Mouse (Mus musculus) limb, embryonic 11.5 days (tissue): ENCODE data around the gene BC067074. TPM values are rescaled to one million over a fixed set of nuclear protein-coding genes. Genes with fewer than 3 reads are reported as not detected.

ENCODE experiments used
- ATAC-seq: fragments of 200-750 bp; cut with Nextera tagmentation; 2 replicates; pipeline ENCODE4 v1.8.0; 2017; ENCODE audit warnings: low read depth; ENCODE audit not compliant: insufficient number of reproducible peaks, low FRiP score, low TSS enrichment
- DNase-seq: peaks from one replicate; pipeline ENCODE4 v3.0.0-alpha.2; 2015; ENCODE audit warnings: low spot score
- H3K27ac ChIP-seq: fragments of 300-500 bp; sonication (generic); replicated peaks from 2 replicates; pipeline ENCODE4 v1.5.1; 2014; ENCODE audit warnings: low read depth, mild to moderate bottlenecking, low read length
- H3K27me3 ChIP-seq: fragments of 300-500 bp; sonication (generic); 2 replicates; pipeline ENCODE4 v1.6.1; 2014; ENCODE audit warnings: mild to moderate bottlenecking, low read length, mixed read lengths; ENCODE audit not compliant: control insufficient read depth, insufficient read depth
- H3K36me3 ChIP-seq: fragments of 300-500 bp; sonication (generic); 2 replicates; pipeline ENCODE4 v1.6.1; 2014; ENCODE audit warnings: mild to moderate bottlenecking, low read length, moderate library complexity, mixed read lengths; ENCODE audit not compliant: control insufficient read depth, insufficient read depth
- H3K4me1 ChIP-seq: fragments of 300-500 bp; sonication (generic); 2 replicates; pipeline ENCODE4 v1.6.1; 2014; ENCODE audit warnings: low read length, mixed read lengths; ENCODE audit not compliant: control insufficient read depth, insufficient read depth
- H3K4me2 ChIP-seq: fragments of 300-500 bp; sonication (generic); 2 replicates; pipeline ENCODE4 v1.6.1; 2014; ENCODE audit warnings: low read depth, mild to moderate bottlenecking, moderate library complexity; ENCODE audit not compliant: severe bottlenecking
- H3K4me3 ChIP-seq: fragments of 300-500 bp; sonication (generic); 2 replicates; pipeline ENCODE4 v1.5.1; 2014; ENCODE audit warnings: low read depth, low read length
- H3K9ac ChIP-seq: fragments of 300-500 bp; sonication (generic); 2 replicates; pipeline ENCODE4 v1.6.1; 2014; ENCODE audit warnings: mild to moderate bottlenecking, low read length
- H3K9me3 ChIP-seq: fragments of 300-500 bp; sonication (generic); 2 replicates; pipeline ENCODE4 v1.6.1; 2016; ENCODE audit warnings: low read length; ENCODE audit not compliant: control insufficient read depth
- WGBS: fragments of 180-500 bp; shearing (Covaris S2); extraction: QIAGEN DNeasy Blood & Tissue Kit; methylation state at CpG from one replicate; pipeline ENCODE4 v1.1.7; 2014; 5-methylcytosine and 5-hydroxymethylcytosine counted together
- polyA plus RNA-seq: library from polyadenylated mRNA; unstranded; fragments of >200 nt; fragmentation: Nextera tagmentation; extraction: Ambion mirVana; gene quantifications from 2 replicates; pipeline ENCODE4 v1.2.1, GENCODE M21; 2014

The BC067074 gene
- polyA plus RNA-seq, 1 experiment from 2014 or later, result 7.1 TPM

GRCm38 (mm10) chr13:113293707-113294432 is 911 bp downstream of the BC067074 start:
- Histone ChIP-seq H3K36me3 (no peaks in the 10 kb centered on the region), H3K9ac (peak overlapping the region; percentile 87), H3K27me3 (no peaks in the 10 kb centered on the region), H3K27ac (peak overlapping the region; percentile 72), H3K4me3 (peak overlapping the region; percentile 65), H3K9me3 (no peaks in the 10 kb centered on the region), H3K4me2 (peak overlapping the region; percentile 79), H3K4me1 (peaks cover 4% of the 10 kb centered on the region; the same call in 1 of the 2 replicates)
- WGBS, result 47% methylated on average over 11 of the region's 11 CpGs
- ATAC-seq, result peak; percentile 19; the same call in 1 of the 2 replicates
- peak; percentile 33 for DNase-seq

- no peak overlapping the region for H3K4me2 ChIP-seq
- 90% methylated on average over 10 of the region's 10 CpGs for WGBS
- DNase-seq, result no peak
Observed at GRCm38 (mm10) chr13:113295817-113296485, 3.0 kb downstream of the BC067074 start.

DNA sequence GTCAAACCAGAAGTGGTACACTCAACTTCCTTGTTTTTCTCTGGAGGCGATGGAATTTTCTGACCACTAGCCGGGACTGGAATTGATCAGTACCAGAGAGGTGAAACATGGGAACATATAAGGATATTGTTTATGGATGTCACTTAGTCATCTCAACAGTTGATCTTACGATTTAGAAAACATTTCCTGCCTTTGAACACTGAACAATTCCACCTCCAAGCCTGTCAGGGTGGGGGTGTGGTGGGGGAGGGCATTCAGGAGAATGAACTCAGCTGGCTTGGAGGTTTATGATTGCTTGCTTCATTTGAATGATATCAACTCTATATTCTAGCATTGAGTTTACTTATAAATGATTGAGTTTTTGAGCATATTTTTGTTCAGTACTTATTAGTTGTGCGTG is 13.6 kb downstream of the BC067074 start:
- Histone ChIP-seq H3K4me3 (no peak overlapping the region), H3K9me3 (no peaks in the 10 kb centered on the region), H3K4me1 (no peaks in the 10 kb centered on the region), H3K27me3 (no peaks in the 10 kb centered on the region), H3K27ac (no peak overlapping the region), H3K9ac (no peak overlapping the region), H3K4me2 (no peak overlapping the region), H3K36me3 (no peaks in the 10 kb centered on the region)
- no peak for DNase-seq
- no peak for ATAC-seq
- 86% methylated on average over 4 of the region's 4 CpGs for WGBS

More at GRCm38 (mm10) chr13:113295817-113296485, 3.0 kb downstream of the BC067074 start:
- no peaks in the 10 kb centered on the region for H3K9me3 ChIP-seq
- no peak overlapping the region for H3K27ac ChIP-seq
- peaks cover 4% of the 10 kb centered on the region; the same call in 1 of the 2 replicates for H3K4me1 ChIP-seq
- no peak overlapping the region for H3K4me3 ChIP-seq
- H3K9ac ChIP-seq, result no peak overlapping the region
- H3K36me3 ChIP-seq, result no peaks in the 10 kb centered on the region
- no peaks in the 10 kb centered on the region for H3K27me3 ChIP-seq
- ATAC-seq, result no peak

DNA sequence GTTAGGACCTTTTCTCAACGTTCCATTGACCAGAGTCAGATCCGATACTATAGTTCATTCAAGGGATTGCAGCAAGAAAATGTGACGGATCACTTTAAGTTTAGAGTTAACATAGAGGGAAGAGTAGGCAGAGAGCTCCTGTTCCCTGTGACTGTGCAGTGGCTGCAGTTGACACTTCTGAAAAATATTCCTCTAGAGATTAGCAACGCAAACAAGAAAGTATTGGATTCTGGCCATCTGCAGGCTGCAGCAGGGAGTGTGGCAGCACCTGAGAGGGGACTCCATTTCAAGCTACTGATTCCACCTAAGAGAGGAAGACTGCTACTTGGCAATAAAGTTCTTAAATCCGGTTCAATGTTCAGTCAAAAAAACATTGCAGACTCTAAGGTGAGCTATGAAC is 26.6 kb downstream of the BC067074 start:
- H3K4me3 ChIP-seq, result no peak overlapping the region
- H3K9ac ChIP-seq, result no peak overlapping the region
- ATAC-seq, result no peak
- no peaks in the 10 kb centered on the region for H3K27me3 ChIP-seq
- WGBS, result 87% methylated on average over 5 of the region's 5 CpGs
- no peaks in the 10 kb centered on the region for H3K4me1 ChIP-seq
- no peaks in the 10 kb centered on the region for H3K36me3 ChIP-seq
- H3K9me3 ChIP-seq, result no peaks in the 10 kb centered on the region
- DNase-seq, result no peak
- H3K4me2 ChIP-seq, result no peak overlapping the region
- H3K27ac ChIP-seq, result no peak overlapping the region

- WGBS, result 19% methylated on average over 6 of the region's 6 CpGs
- Histone ChIP-seq H3K36me3 (no peaks in the 10 kb centered on the region), H3K27me3 (no peaks in the 10 kb centered on the region), H3K4me1 (no peaks in the 10 kb centered on the region), H3K9me3 (no peaks in the 10 kb centered on the region), H3K4me3 (no peak overlapping the region), H3K27ac (no peak overlapping the region), H3K9ac (no peak overlapping the region), H3K4me2 (no peak overlapping the region)
- no peak for ATAC-seq
- peak; percentile 75 for DNase-seq
Observed at GRCm38 (mm10) chr13:113321972-113322371, 29.0 kb downstream of the BC067074 start.

DNA sequence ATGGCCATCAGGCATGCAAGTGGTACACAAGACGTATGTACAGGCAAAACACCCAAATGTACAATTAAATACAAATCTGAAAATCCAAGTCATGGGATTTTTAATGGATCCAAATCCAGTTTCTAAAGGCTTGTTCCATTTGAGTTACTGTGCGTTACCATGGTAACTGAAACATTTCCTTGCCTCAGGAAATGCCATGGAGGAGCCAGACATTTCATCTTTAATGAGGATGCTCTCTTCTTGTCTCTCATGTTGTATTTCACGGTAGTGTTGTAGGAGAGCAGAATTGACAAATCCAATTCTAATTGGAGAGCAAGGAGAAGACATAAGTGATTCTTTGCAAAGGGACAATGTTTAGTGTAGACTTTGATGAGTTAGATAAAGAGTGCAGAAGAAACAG is 31.3 kb downstream of the BC067074 start:
- Histone ChIP-seq H3K27me3 (no peaks in the 10 kb centered on the region), H3K4me3 (no peak overlapping the region), H3K9ac (no peak overlapping the region), H3K9me3 (no peaks in the 10 kb centered on the region), H3K4me2 (no peak overlapping the region), H3K36me3 (no peaks in the 10 kb centered on the region), H3K27ac (no peak overlapping the region), H3K4me1 (no peaks in the 10 kb centered on the region)
- 92% methylated on average over 3 of the region's 3 CpGs for WGBS
- ATAC-seq, result no peak
- DNase-seq, result no peak

DNA sequence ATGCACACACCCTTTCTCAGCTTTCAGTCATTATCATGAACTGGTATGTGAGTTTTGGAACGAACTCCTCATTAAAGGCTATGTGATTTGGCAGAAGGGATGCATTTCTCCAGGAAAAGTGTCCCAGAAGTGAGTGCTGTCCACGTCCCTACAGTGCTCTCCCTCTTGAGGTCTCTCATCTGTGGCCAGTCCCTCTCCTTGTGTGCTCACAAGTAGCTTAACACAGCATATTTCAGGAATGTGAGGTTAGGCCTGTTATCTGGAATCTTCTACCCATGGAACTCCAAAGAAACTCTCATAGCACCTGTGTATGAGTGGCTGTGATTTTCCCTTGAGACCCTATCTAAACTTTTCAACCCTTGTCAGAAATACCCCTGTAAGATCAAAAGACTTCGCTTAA is 32.7 kb downstream of the BC067074 start:
- DNase-seq, result no peak
- 81% methylated on average over 3 of the region's 3 CpGs for WGBS
- ATAC-seq, result no peak

DNA sequence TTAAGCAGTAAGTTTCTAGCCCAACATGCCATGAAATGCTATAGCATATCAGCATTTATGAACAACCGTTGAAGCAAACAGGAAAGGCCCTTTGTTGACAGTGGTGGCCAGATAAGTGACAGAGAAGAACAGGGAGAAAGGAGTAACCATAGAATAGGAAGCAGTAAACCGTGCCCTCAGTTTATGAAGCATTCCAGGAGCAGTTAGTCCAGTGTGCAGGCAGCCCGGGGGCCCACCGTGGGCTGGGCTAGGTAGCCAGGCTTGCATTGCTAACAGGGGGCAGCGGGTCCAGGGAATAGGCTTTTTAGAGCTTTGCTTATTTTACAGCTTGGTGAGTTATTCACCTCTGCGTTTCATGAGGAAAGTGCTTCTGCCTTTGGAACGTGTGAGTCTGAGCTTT is 39.3 kb downstream of the BC067074 start:
- no peaks in the 10 kb centered on the region for H3K36me3 ChIP-seq
- no peaks in the 10 kb centered on the region for H3K9me3 ChIP-seq
- H3K4me1 ChIP-seq, result peaks cover 13% of the 10 kb centered on the region
- DNase-seq (peak; percentile 46), ATAC-seq (no peak)
- no peaks in the 10 kb centered on the region for H3K27me3 ChIP-seq
- H3K9ac ChIP-seq, result no peak overlapping the region
- no peak overlapping the region for H3K4me3 ChIP-seq
- 20% methylated on average over 7 of the region's 7 CpGs for WGBS
- H3K27ac ChIP-seq, result no peak overlapping the region
- H3K4me2 ChIP-seq, result no peak overlapping the region

More for the DNA sequence above, 32.7 kb downstream of the BC067074 start:
- H3K9ac ChIP-seq, result no peak overlapping the region
- no peaks in the 10 kb centered on the region for H3K27me3 ChIP-seq
- no peak overlapping the region for H3K4me2 ChIP-seq
- H3K27ac ChIP-seq, result no peak overlapping the region
- no peaks in the 10 kb centered on the region for H3K9me3 ChIP-seq
- H3K4me3 ChIP-seq, result no peak overlapping the region
- no peaks in the 10 kb centered on the region for H3K4me1 ChIP-seq
- no peaks in the 10 kb centered on the region for H3K36me3 ChIP-seq
